8 mouse cellular contexts compared by ENCODE assay signal in the genomic region with DNA sequence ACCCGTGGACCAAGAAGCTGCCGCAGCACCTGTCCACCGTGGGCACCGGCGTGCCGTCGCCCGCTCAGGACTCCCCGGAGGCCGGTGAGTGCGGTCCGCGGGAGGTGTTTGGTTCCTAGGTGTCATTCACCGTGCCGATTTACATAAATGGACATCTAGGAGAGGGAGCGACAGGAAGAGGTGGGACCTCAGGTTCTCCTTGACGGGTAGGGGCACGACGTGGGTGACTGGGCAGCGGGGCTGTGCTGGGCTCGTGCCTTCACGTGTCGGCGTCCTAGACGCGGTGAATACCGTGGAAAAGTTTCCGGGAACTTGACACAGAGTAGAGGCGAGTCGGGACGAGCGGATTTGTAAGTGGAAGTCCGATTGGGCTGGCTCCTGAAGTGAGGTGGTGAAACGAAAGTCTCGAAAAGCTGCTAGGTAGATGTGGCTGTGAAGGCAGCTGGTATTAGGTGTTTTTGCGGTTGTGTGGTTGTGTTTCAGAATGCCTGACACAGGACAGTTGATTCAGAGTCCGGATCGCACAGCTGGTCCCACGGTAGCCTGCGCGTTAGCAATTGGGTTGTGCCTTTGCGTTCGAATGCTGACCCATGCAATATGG. TPM values are rescaled to one million over a fixed set of nuclear protein-coding genes. Genes with fewer than 3 reads are reported as not detected.
DNase-seq lines count a peak whose midpoint lies in the region; ATAC-seq and TF ChIP-seq lines count a peak whose summit lies in the region.

No protein-coding gene starts in this region.

- no peak overlapping the region for H3K27ac ChIP-seq in limb, embryonic 14.5 days (replicated peaks; ENCODE audit: low read depth, low read length)
- peak overlapping the region; percentile 72 for H3K27ac ChIP-seq in midbrain, embryonic 14.5 days (replicated peaks; ENCODE audit: low read depth, low read length)

- TF ChIP-seq POLR2A in limb, embryonic 14.5 days (IDR thresholded peaks at IDR 0.05; ENCODE audit: borderline replicate concordance, extremely low read depth, insufficient read depth, insufficient read length) = no peak

- WGBS in limb, embryonic 14.5 days = 3% methylated on average over 43 of the region's 43 CpGs
- WGBS in midbrain, embryonic 14.5 days = under 1% methylated on average over 43 of the region's 43 CpGs

- H3K4me3 ChIP-seq in limb, embryonic 14.5 days (replicated peaks; ENCODE audit: low read length) = peak overlapping the region; percentile 66
- H3K4me3 ChIP-seq in midbrain, embryonic 14.5 days (replicated peaks; ENCODE audit: low read depth, low read length) = peak overlapping the region; percentile 72

- peak; percentile 52 to 77 for DNase-seq in urinary bladder, adult 18-20 months (ENCODE audit: low spot score in 2 of 2)
- DNase-seq in urinary bladder, postnatal 10 days (ENCODE audit: low spot score) = no peak
- DNase-seq in gastrocnemius, postnatal 10 days = peak; percentile 55
- DNase-seq in induced T-regulatory cell, adult 2 months (ENCODE audit: low read depth) = peak; percentile 81
- peak; percentile 6 for DNase-seq in limb, embryonic 14.5 days (ENCODE audit: low spot score)
- DNase-seq in midbrain, embryonic 14.5 days = peak; percentile 58
- peak; percentile 31 to 49 for DNase-seq in spleen, postnatal 14 days (ENCODE audit: low spot score in 2 of 2)

- H3K4me1 ChIP-seq in limb, embryonic 14.5 days (ENCODE audit: control insufficient read depth, insufficient read depth, low read length) = no peaks in the 10 kb centered on the region
- H3K4me1 ChIP-seq in midbrain, embryonic 14.5 days (ENCODE audit: control insufficient read depth, insufficient read depth, low read length) = peaks cover 7% of the 10 kb centered on the region; the same call in 1 of the 2 replicates

- H3K9me3 ChIP-seq in limb, embryonic 14.5 days (ENCODE audit: control insufficient read depth, low read length) = no peaks in the 10 kb centered on the region
- H3K9me3 ChIP-seq in midbrain, embryonic 14.5 days (ENCODE audit: control insufficient read depth, low read length) = no peaks in the 10 kb centered on the region

- ATAC-seq in common myeloid progenitor, adult 5-6 weeks (replicated peaks; ENCODE audit: low read depth, poor library complexity, severe bottlenecking) = peak; percentile 28
- ATAC-seq in limb, embryonic 14.5 days (ENCODE audit: low FRiP score, low read depth) = no peak
- peak; percentile 0; the same call in 1 of the 2 replicates for ATAC-seq in midbrain, embryonic 14.5 days (ENCODE audit: low FRiP score, low TSS enrichment)

- H3K9ac ChIP-seq in limb, embryonic 14.5 days (ENCODE audit: low read depth, low read length, severe bottlenecking) = peak overlapping the region; percentile 64
- H3K9ac ChIP-seq in midbrain, embryonic 14.5 days (replicated peaks; ENCODE audit: low read length) = peak overlapping the region; percentile 74

- 0 out of 2 replicates have a peak, but pooled peaks cover 13% of the 10 kb centered on the region for H3K27me3 ChIP-seq in limb, embryonic 14.5 days (ENCODE audit: control insufficient read depth, insufficient read depth, low read length)
- H3K27me3 ChIP-seq in midbrain, embryonic 14.5 days (ENCODE audit: control insufficient read depth, insufficient read depth, low read length) = peaks cover 20% of the 10 kb centered on the region; the same call in 1 of the 2 replicates

- peak overlapping the region; percentile 99 for H3K4me2 ChIP-seq in limb, embryonic 14.5 days (replicated peaks; ENCODE audit: low read depth, low read length, severe bottlenecking)
- peak overlapping the region; percentile 96 for H3K4me2 ChIP-seq in midbrain, embryonic 14.5 days (ENCODE audit: low read length)

- H3K36me3 ChIP-seq in limb, embryonic 14.5 days (ENCODE audit: control insufficient read depth, insufficient read depth, low read length) = no peaks in the 10 kb centered on the region
- no peaks in the 10 kb centered on the region for H3K36me3 ChIP-seq in midbrain, embryonic 14.5 days (ENCODE audit: control insufficient read depth, insufficient read depth, low read length)

RNA-seq across cellular contexts. Expression of a gene that starts 1.1 kb away (rescaled TPM):
- 45.8 and 49.7 TPM in 2 replicates for total RNA-seq in common myeloid progenitor, adult 5-6 weeks (2017)
- total RNA-seq in gastrocnemius, postnatal 10 days (2021) = 10 to 100 TPM; 57.5 to 67.2 TPM
- 2.1 and 3.5 TPM in 2 replicates for polyA plus RNA-seq in limb, embryonic 14.5 days (2012; rRNA removed)
- 2.0 and 4.0 TPM in 2 replicates for polyA plus RNA-seq in limb, embryonic 14.5 days (2014; fragmentation: Nextera tagmentation; extraction: Ambion mirVana)
- polyA plus RNA-seq in midbrain, embryonic 14.5 days (2014; fragmentation: Nextera tagmentation; extraction: Ambion mirVana) = 4.6 and 5.0 TPM in 2 replicates

RNA-seq across cellular contexts. Expression of a gene that starts 48.4 kb away (rescaled TPM):
- total RNA-seq in common myeloid progenitor, adult 5-6 weeks (2017) = 0.59 TPM in 1 of 2 replicates, not detected in the other
- total RNA-seq in gastrocnemius, postnatal 10 days (2021) = under 1 TPM in 1 of 2 experiments, not detected in 1; 0.18 TPM
- polyA plus RNA-seq in limb, embryonic 14.5 days (2012; rRNA removed) = not detected in 2 replicates
- polyA plus RNA-seq in limb, embryonic 14.5 days (2014; fragmentation: Nextera tagmentation; extraction: Ambion mirVana) = 0.12 and 0.32 TPM in 2 replicates
- polyA plus RNA-seq in midbrain, embryonic 14.5 days (2014; fragmentation: Nextera tagmentation; extraction: Ambion mirVana) = 0.32 and 0.34 TPM in 2 replicates
